Mouse (Mus musculus) liver, embryonic 15.5 days (tissue): Measurements from ENCODE around the gene Fmod. TPM values are rescaled to one million over a fixed set of nuclear protein-coding genes. Genes with fewer than 3 reads are reported as not detected.

Source experiments
- ATAC-seq: fragments of 200-750 bp; cut with Nextera tagmentation; 2 replicates; pipeline ENCODE4 v1.8.0; 2017; ENCODE audit warnings: moderate number of reproducible peaks, mild to moderate bottlenecking, moderate library complexity; ENCODE audit not compliant: insufficient read depth
- H3K27ac ChIP-seq: fragments of 300-500 bp; sonication (generic); replicated peaks from 2 replicates; pipeline ENCODE4 v1.5.1; 2015; ENCODE audit warnings: mild to moderate bottlenecking, inconsistent platforms
- H3K27me3 ChIP-seq: fragments of 300-500 bp; sonication (generic); 2 replicates; pipeline ENCODE4 v1.6.1; 2015; ENCODE audit warnings: mild to moderate bottlenecking, inconsistent platforms
- H3K36me3 ChIP-seq: fragments of 300-500 bp; sonication (generic); replicated peaks from 2 replicates; pipeline ENCODE4 v1.6.1; 2015; ENCODE audit warnings: moderate library complexity, mild to moderate bottlenecking, inconsistent platforms
- H3K4me1 ChIP-seq: fragments of 300-500 bp; sonication (generic); replicated peaks from 2 replicates; pipeline ENCODE4 v1.6.1; 2015; ENCODE audit warnings: inconsistent platforms
- H3K4me2 ChIP-seq: fragments of 300-500 bp; sonication (generic); 2 replicates; pipeline ENCODE4 v1.6.1; 2015; ENCODE audit warnings: moderate library complexity, mild to moderate bottlenecking, inconsistent platforms
- H3K4me3 ChIP-seq: fragments of 300-500 bp; sonication (generic); replicated peaks from 2 replicates; pipeline ENCODE4 v1.5.1; 2015; ENCODE audit warnings: mild to moderate bottlenecking, inconsistent platforms
- H3K9ac ChIP-seq: fragments of 300-500 bp; sonication (generic); 2 replicates; pipeline ENCODE4 v1.6.1; 2015; ENCODE audit warnings: moderate library complexity, mild to moderate bottlenecking, inconsistent platforms
- H3K9me3 ChIP-seq: fragments of 300-500 bp; sonication (generic); replicated peaks from 2 replicates; pipeline ENCODE4 v1.6.1; 2016; ENCODE audit warnings: inconsistent platforms
- WGBS: fragments of 180-500 bp; shearing (Covaris S2); methylation state at CpG from one replicate; pipeline ENCODE4 v1.1.7; 2015; ENCODE audit warnings: mixed read lengths; ENCODE audit not compliant: insufficient replicate concordance; 5-methylcytosine and 5-hydroxymethylcytosine counted together
- polyA plus RNA-seq: library from polyadenylated mRNA; unstranded; fragments of >200 nt; fragmentation: Nextera tagmentation; extraction: Ambion mirVana; gene quantifications from 2 replicates; pipeline ENCODE4 v1.2.1, GENCODE M21; 2015

Fmod gene
- polyA plus RNA-seq, 1 experiment from 2014 or later, result 3.3 TPM

- no peaks in the 10 kb centered on the region for H3K9me3 ChIP-seq
- peaks cover 90% of the 10 kb centered on the region for H3K4me1 ChIP-seq
- 74% methylated on average over 7 of the region's 7 CpGs for WGBS
- peak overlapping the region; percentile 97 for H3K27ac ChIP-seq
- peak overlapping the region; percentile 69 for H3K4me2 ChIP-seq
- H3K9ac ChIP-seq, result peak overlapping the region; percentile 69
- no peaks in the 10 kb centered on the region for H3K27me3 ChIP-seq
- no peak overlapping the region for H3K4me3 ChIP-seq
- H3K36me3 ChIP-seq, result no peaks in the 10 kb centered on the region
- ATAC-seq, result no peak
Observed at GRCm38 (mm10) chr1:134097080-134097855, 60.2 kb downstream of the Fmod start.

Other genes starting within 250 kb of the Fmod start
- gene Atp2b4, start 236.2 kb upstream of the Fmod start, polyA plus RNA-seq, result 37.6 and 40.1 TPM in 2 replicates
- gene Optc, start 129.3 kb upstream of the Fmod start, polyA plus RNA-seq, result 0.08 and 0.13 TPM in 2 replicates
- 3.5 and 3.7 TPM in 2 replicates for gene Prelp, start 115.8 kb upstream of the Fmod start, polyA plus RNA-seq
- gene Btg2, start 41.9 kb downstream of the Fmod start, polyA plus RNA-seq, result 103 and 108 TPM in 2 replicates
- gene Chit1, start 74.0 kb downstream of the Fmod start, polyA plus RNA-seq, result 0.07 and 0.20 TPM in 2 replicates
- 15.1 and 17.7 TPM in 2 replicates for gene Chil1, start 144.9 kb downstream of the Fmod start, polyA plus RNA-seq
- gene Mybph, start 156.2 kb downstream of the Fmod start, polyA plus RNA-seq, result 1.5 and 3.5 TPM in 2 replicates
- 0.91 and 2.1 TPM in 2 replicates for gene Adora1, start 198.2 kb downstream of the Fmod start, polyA plus RNA-seq